Mouse (Mus musculus) heart, embryonic 13.5 days (tissue): ENCODE results near the gene Best2. TPM values are rescaled to one million over a fixed set of nuclear protein-coding genes. Genes with fewer than 3 reads are reported as not detected.

Experiments used
- ATAC-seq: fragments of 200-750 bp; cut with Nextera tagmentation; 2 replicates; pipeline ENCODE4 v1.8.0; 2017; ENCODE audit warnings: moderate TSS enrichment; ENCODE audit not compliant: insufficient number of reproducible peaks, low FRiP score, low TSS enrichment; ENCODE audit errors: extremely low read depth
- H3K27ac ChIP-seq: fragments of 300-500 bp; sonication (generic); replicated peaks from 2 replicates; pipeline ENCODE4 v1.5.1; 2015; ENCODE audit warnings: moderate library complexity, mild to moderate bottlenecking, inconsistent platforms
- H3K27me3 ChIP-seq: fragments of 300-500 bp; sonication (generic); replicated peaks from 2 replicates; pipeline ENCODE4 v1.6.1; 2015; ENCODE audit warnings: mild to moderate bottlenecking, inconsistent platforms
- H3K36me3 ChIP-seq: fragments of 300-500 bp; sonication (generic); 2 replicates; pipeline ENCODE4 v1.6.1; 2015; ENCODE audit warnings: mild to moderate bottlenecking, inconsistent platforms
- H3K4me1 ChIP-seq: fragments of 300-500 bp; sonication (generic); 2 replicates; pipeline ENCODE4 v1.6.1; 2015; ENCODE audit warnings: inconsistent platforms
- H3K4me2 ChIP-seq: fragments of 300-500 bp; sonication (generic); 2 replicates; pipeline ENCODE4 v1.6.1; 2015; ENCODE audit warnings: inconsistent platforms, mild to moderate bottlenecking, moderate library complexity
- H3K4me3 ChIP-seq: fragments of 300-500 bp; sonication (generic); 2 replicates; pipeline ENCODE4 v1.5.1; 2015; ENCODE audit warnings: moderate library complexity, mild to moderate bottlenecking, inconsistent platforms
- H3K9ac ChIP-seq: fragments of 300-500 bp; sonication (generic); 2 replicates; pipeline ENCODE4 v1.6.1; 2015; ENCODE audit warnings: inconsistent platforms, mild to moderate bottlenecking, moderate library complexity
- H3K9me3 ChIP-seq: fragments of 300-500 bp; sonication (generic); 2 replicates; pipeline ENCODE4 v1.6.1; 2016; ENCODE audit warnings: inconsistent platforms
- WGBS: fragments of 180-500 bp; shearing (Covaris S2); methylation state at CpG from one replicate; pipeline ENCODE4 v1.1.7; 2015; ENCODE audit warnings: mixed read lengths; 5-methylcytosine and 5-hydroxymethylcytosine counted together
- polyA plus RNA-seq: library from polyadenylated mRNA; unstranded; fragments of >200 nt; fragmentation: Nextera tagmentation; extraction: Ambion mirVana; gene quantifications from 2 replicates; pipeline ENCODE4 v1.2.1, GENCODE M21; 2015

Best2 gene
- polyA plus RNA-seq, 1 experiment from 2014 or later = not detected

GRCm38 (mm10) chr8:84990349-84990748 lies 24.0 kb downstream of the Best2 start, which contains the start of gene Hook2:
Gene Hook2, plus strand, starts transcription at chr8:84990603.
- ATAC-seq = peak; percentile 87
- peaks cover 45% of the 10 kb centered on the region for H3K27me3 ChIP-seq
- WGBS = 0% methylated on average over 28 of the region's 28 CpGs

GRCm38 (mm10) chr8:84989810-84990209 lies 24.5 kb downstream of the Best2 start:
- ATAC-seq = peak; percentile 24; the same call in 1 of the 2 replicates
- peaks cover 39% of the 10 kb centered on the region for H3K27me3 ChIP-seq
- no peaks in the 10 kb centered on the region for H3K9me3 ChIP-seq
- H3K4me2 ChIP-seq = peak overlapping the region; percentile 79
- H3K27ac ChIP-seq = peak overlapping the region; percentile 64
- peak overlapping the region; percentile 84 for H3K9ac ChIP-seq
- no peaks in the 10 kb centered on the region for H3K36me3 ChIP-seq
- H3K4me1 ChIP-seq = peaks cover 34% of the 10 kb centered on the region
- under 1% methylated on average over 15 of the region's 15 CpGs for WGBS
- peak overlapping the region; percentile 58 for H3K4me3 ChIP-seq

More at GRCm38 (mm10) chr8:84990349-84990748, 24.0 kb downstream of the Best2 start, which contains the start of gene Hook2:
- Histone ChIP-seq H3K4me2 (peak within 1 kb of the TSS; percentile 79), H3K36me3 (no peaks in the 10 kb centered on the region), H3K4me1 (peaks cover 29% of the 10 kb centered on the region), H3K9ac (peak within 1 kb of the TSS; percentile 84), H3K9me3 (no peaks in the 10 kb centered on the region), H3K4me3 (peak within 1 kb of the TSS; percentile 58), H3K27ac (peak within 1 kb of the TSS; percentile 64)

- H3K4me3 ChIP-seq = peak overlapping the region; percentile 58
- H3K9me3 ChIP-seq = no peaks in the 10 kb centered on the region
- H3K27me3 ChIP-seq = peaks cover 34% of the 10 kb centered on the region
- H3K4me2 ChIP-seq = peak overlapping the region; percentile 79
- H3K27ac ChIP-seq = no peak overlapping the region
- ATAC-seq = no peak
- 16% methylated on average over 15 of the region's 15 CpGs for WGBS
- H3K4me1 ChIP-seq = peaks cover 39% of the 10 kb centered on the region
- no peaks in the 10 kb centered on the region for H3K36me3 ChIP-seq
- peak overlapping the region; percentile 84 for H3K9ac ChIP-seq
Measured at GRCm38 (mm10) chr8:84989311-84989731, 25.0 kb downstream of the Best2 start.

- Histone ChIP-seq H3K4me3 (no peak overlapping the region), H3K27me3 (peaks cover 28% of the 10 kb centered on the region), H3K4me2 (no peak overlapping the region), H3K9me3 (no peaks in the 10 kb centered on the region), H3K9ac (0 out of 2 replicates have a peak overlapping the region, but pooled peaks have one; percentile 10), H3K4me1 (peaks cover 43% of the 10 kb centered on the region), H3K27ac (no peak overlapping the region), H3K36me3 (no peaks in the 10 kb centered on the region)
- WGBS = 62% methylated on average over 2 of the region's 2 CpGs
- ATAC-seq = no peak
Measured at GRCm38 (mm10) chr8:84987903-84988302, 26.4 kb downstream of the Best2 start.

GRCm38 (mm10) chr8:84987388-84987787 lies 26.9 kb downstream of the Best2 start:
- 74% methylated on average over 5 of the region's 5 CpGs for WGBS
- H3K9me3 ChIP-seq = no peaks in the 10 kb centered on the region
- H3K27me3 ChIP-seq = peaks cover 23% of the 10 kb centered on the region
- no peak overlapping the region for H3K4me2 ChIP-seq
- H3K9ac ChIP-seq = no peak overlapping the region
- H3K27ac ChIP-seq = no peak overlapping the region
- ATAC-seq = no peak
- no peaks in the 10 kb centered on the region for H3K36me3 ChIP-seq
- H3K4me3 ChIP-seq = no peak overlapping the region
- peaks cover 43% of the 10 kb centered on the region for H3K4me1 ChIP-seq

GRCm38 (mm10) chr8:84986379-84986945 lies 27.9 kb downstream of the Best2 start:
- ATAC-seq = no peak
- peaks cover 22% of the 10 kb centered on the region for H3K27me3 ChIP-seq
- peak overlapping the region; percentile 99 for H3K4me2 ChIP-seq
- peak overlapping the region; percentile 66 for H3K4me3 ChIP-seq
- no peaks in the 10 kb centered on the region for H3K9me3 ChIP-seq
- H3K9ac ChIP-seq = peak overlapping the region; percentile 83
- peaks cover 52% of the 10 kb centered on the region for H3K4me1 ChIP-seq
- peak overlapping the region; percentile 72; the same call in 1 of the 2 replicates for H3K27ac ChIP-seq
- WGBS = 31% methylated on average over 8 of the region's 8 CpGs
- H3K36me3 ChIP-seq = no peaks in the 10 kb centered on the region

GRCm38 (mm10) chr8:84985684-84986378 lies 28.5 kb downstream of the Best2 start:
- Histone ChIP-seq H3K4me3 (peak overlapping the region; percentile 66), H3K27ac (peak overlapping the region; percentile 72), H3K27me3 (peaks cover 22% of the 10 kb centered on the region), H3K36me3 (no peaks in the 10 kb centered on the region), H3K9me3 (no peaks in the 10 kb centered on the region), H3K4me1 (peaks cover 53% of the 10 kb centered on the region), H3K4me2 (peak overlapping the region; percentile 99), H3K9ac (peak overlapping the region; percentile 83)
- peak; percentile 27 for ATAC-seq
- WGBS = 1% methylated on average over 53 of the region's 53 CpGs

- Histone ChIP-seq H3K4me1 (peaks cover 57% of the 10 kb centered on the region), H3K4me2 (peak overlapping the region; percentile 99), H3K4me3 (peak overlapping the region; percentile 66), H3K36me3 (no peaks in the 10 kb centered on the region), H3K27me3 (peaks cover 22% of the 10 kb centered on the region), H3K27ac (peak overlapping the region; percentile 72), H3K9ac (peak overlapping the region; percentile 83), H3K9me3 (no peaks in the 10 kb centered on the region)
- ATAC-seq = no peak
- 2% methylated on average over 23 of the region's 23 CpGs for WGBS
Measured at GRCm38 (mm10) chr8:84985049-84985683, 29.2 kb downstream of the Best2 start.

- Histone ChIP-seq H3K36me3 (no peaks in the 10 kb centered on the region), H3K4me2 (peak overlapping the region; percentile 99), H3K27me3 (peaks cover 22% of the 10 kb centered on the region), H3K4me1 (peaks cover 63% of the 10 kb centered on the region), H3K4me3 (peak overlapping the region; percentile 66), H3K27ac (peak overlapping the region; percentile 72), H3K9me3 (no peaks in the 10 kb centered on the region), H3K9ac (peak overlapping the region; percentile 83)
- 11% methylated on average over 16 of the region's 16 CpGs for WGBS
- no peak for ATAC-seq
Measured at GRCm38 (mm10) chr8:84984294-84985048, 29.9 kb downstream of the Best2 start.

- peaks cover 13% of the 10 kb centered on the region for H3K27me3 ChIP-seq
- H3K9me3 ChIP-seq = no peaks in the 10 kb centered on the region
- H3K4me1 ChIP-seq = peaks cover 76% of the 10 kb centered on the region
- no peak overlapping the region for H3K4me2 ChIP-seq
- H3K9ac ChIP-seq = no peak overlapping the region
- 57% methylated on average over 3 of the region's 3 CpGs for WGBS
- H3K4me3 ChIP-seq = no peak overlapping the region
- no peaks in the 10 kb centered on the region for H3K36me3 ChIP-seq
- H3K27ac ChIP-seq = no peak overlapping the region
- ATAC-seq = no peak
Measured at GRCm38 (mm10) chr8:84982499-84983011, 31.8 kb downstream of the Best2 start.
